Mouse (Mus musculus) ovary, postnatal 10 days (tissue): Measurements from ENCODE around the gene Far2.
"Not testable (repeated sequence)": the region's sequence is repeated elsewhere in the genome, so short reads cannot be mapped to it uniquely, and the experiment has no call there.

Experiments
- DNase-seq: peaks from one replicate; pipeline ENCODE4 v3.0.0; 2022; ENCODE audit warnings: low spot score

Gene Far2

DNA sequence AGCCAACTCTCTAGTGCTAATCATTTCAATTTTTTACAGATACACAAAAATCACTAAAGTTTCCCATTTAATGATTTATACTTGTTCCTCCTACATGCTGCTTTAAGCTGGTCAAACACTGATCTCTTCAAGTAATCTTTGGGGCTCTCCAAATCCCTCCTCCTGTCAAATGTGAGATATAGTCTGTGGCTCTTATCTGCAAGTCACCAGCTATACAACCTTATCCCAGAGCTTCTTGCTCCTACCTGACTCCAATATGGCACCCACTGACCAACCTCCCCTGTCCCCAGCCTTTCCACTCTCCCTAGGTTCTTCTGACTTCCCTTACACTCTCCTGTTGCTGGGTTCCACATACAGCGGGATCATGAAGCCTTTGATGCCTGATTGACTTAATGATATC lies 70.6 kb downstream of the Far2 start:
- DNase-seq, result no peak

DNA sequence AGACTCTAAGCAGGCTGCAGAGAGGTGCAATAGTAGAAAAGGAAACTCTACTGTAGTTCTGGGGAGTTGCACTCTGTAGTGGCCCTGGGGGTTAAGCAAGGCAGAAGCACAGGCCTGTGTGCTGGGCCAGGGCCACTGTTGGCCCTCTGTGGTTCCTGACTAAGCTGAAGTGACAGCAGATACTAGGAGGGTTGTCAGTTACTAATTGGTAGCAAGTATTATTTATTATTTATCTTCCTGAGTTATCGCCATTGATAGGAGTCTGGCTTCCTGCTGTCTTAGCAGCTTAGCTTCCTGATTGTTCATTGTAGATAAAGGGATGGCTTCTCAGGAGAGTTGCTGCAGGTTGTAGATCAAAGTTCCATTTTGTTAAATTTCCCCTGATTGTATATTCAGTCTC lies 73.6 kb downstream of the Far2 start:
- DNase-seq, result no peak

DNA sequence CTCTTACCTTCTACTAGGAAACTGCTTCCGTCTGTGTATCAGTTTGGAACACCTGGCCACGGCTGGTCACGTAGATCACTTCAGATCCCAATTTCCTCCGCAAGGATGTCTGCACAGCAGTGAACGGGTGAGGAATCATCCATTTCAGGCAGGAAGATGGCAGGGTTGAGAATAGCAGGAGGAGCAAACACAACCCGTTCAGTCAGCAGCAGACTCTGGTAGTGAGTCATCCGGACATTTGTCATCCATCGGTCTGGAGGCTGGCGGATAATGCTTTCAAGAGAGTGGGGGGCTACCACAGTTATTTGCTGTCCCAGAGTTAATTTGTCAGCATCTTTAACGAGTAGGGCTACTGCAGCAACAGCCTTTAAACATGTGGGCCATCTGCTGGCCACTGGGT lies 79.8 kb downstream of the Far2 start:
- not testable (repeated sequence) for DNase-seq

DNA sequence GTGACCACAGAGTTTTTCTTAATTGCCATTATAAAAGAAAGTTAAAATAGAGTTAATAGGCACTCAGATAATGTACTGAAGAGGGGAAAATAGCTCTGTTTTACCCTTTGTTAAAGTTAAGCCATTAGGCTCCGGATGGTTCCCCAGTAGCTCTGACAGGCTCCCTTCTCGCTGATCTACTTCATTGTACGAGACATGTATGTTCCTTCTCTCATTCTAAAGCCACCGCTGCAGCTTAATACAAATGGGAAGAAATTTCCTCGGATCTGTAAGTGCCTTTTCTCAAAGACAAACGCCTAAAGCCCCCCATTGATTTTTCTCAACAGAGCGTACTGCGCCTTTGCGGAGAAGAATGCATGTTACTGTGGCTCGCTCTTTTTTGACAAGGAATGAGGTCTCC lies 85.3 kb downstream of the Far2 start:
- DNase-seq, result no peak

DNA sequence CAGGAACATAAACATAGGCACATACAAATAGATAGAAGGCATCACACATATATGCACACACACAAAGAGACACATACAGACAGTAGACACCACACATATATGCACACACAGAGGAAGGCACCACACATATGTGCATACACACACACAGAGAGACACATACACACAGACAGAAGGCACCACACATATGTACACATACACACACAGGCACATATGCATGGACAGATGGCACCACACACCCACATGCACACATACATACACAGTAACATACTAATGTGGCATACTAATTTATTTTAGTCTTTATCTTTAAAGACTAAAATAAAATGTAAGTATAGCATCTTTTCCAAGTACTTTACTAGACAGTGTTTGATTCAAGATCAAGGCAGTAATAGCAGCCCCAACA lies 86.5 kb downstream of the Far2 start:
- DNase-seq, result no peak

DNA sequence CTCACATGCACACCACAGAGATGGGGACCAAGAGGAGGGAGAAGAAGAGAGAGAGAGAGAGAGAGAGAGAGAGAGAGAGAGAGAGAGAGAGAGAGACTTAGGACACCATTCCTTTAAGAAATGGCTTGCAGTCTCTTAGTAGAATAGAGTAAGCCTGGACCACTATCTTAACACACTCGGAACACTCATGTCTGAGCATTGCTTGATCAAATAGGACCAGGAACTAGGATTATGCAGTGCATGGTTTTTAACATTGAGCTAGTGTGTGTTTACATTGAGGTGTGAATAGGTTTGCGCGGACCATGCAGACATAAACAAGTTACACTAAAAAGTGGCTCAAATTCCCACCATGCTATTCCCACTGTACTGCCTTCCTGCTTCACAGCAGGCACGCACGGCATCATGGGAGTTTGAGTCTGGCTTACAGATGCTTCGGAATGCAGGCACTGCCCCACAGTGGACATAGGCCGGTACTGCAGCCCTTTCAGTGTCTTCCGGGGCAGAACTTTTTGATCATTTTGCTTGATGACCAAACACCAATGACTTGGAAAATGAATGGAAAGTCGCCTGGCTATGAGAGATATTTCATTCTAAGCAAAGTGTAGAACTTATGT lies 88.8 kb downstream of the Far2 start:
- peak; percentile 38 for DNase-seq

DNA sequence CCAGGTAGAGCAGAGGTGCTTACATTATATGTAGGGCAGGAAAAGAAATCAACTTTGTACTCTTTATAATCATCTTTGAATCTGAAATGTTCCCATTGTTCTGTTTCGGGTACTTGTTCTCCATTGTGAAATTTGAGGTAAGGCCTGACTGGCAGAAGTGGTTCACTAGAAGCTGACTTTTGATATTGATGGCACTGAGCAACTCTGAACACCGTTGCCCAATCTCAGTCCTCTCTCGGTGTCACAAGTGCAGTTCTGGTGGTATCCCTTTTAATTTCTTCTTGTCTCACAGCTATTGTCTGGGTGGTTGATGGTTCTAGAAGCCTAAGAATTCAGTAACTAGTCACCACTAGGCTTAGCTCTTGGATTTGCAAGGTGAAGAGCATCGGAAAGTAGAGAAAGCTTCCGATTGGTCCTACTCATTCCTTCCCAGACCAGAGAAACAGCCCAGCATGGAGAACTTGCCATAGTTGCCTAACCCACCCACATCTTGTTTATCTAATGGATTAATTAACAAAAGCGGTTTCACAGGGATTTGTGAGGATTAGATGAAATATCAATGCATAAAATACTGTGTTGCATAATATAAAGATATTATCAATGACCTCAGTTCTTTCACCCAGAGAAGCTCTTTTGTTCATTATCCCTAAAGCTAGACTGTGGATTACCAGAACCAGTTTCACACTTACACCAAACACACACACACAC lies 92.4 kb downstream of the Far2 start:
- no peak for DNase-seq

DNA sequence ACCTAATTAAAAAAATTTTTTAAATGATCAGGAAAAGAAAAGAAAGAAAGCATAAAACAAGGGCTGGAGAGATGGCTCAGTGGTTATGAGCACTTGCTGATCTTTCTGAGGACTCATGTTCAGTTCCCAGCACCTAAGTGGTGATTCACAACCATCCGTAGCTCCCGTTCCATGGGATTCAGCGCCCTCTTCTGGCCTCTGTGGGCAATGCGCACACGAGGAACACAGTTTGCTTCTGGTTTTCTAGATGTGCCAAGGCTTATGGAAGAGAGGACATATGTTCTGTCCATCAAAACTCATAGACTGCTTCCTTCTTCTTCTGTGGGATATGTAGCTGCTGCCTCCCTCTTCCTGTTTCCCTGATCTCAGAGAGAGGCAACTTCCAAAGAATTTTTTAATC lies 94.8 kb downstream of the Far2 start:
- no peak for DNase-seq

DNA sequence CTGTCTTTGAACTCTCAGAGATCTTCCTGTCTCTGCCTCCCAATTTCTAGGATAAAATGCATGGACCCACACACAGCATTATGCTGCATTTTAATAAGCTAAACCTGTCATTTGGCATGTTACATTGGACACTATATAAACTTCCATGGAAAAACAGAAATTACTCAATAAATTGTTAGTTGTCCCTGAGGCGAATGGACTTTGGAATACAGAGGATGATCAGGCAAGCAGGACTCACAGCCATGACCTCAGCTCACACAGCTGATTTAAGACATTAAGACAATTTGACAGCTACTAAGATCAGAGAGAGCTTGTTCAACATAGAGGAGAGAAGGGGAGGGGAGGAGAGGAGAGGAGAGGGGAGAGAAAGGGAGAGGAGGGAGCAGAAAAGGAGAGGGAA lies 95.4 kb downstream of the Far2 start:
- DNase-seq, result no peak

DNA sequence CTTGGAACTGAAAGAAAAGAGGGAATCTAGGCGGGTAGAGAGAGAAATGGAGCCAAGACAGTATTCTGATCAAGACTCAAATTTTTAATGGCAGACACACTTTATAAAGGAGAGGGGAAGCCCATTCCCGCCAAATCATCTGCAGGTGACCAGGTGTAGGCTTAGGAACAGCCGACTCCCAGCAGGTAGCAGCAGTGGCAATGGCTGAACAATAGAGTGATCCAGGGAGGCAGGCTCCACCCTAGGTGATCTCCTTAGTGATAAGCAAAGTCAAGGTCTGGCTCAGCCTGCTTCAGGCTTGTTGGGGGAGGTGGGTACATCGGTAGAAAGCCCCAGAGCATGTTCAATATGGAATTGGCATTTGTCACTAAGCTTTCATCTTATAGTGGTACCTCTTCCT lies 105.2 kb downstream of the Far2 start:
- not testable (repeated sequence) for DNase-seq

DNA sequence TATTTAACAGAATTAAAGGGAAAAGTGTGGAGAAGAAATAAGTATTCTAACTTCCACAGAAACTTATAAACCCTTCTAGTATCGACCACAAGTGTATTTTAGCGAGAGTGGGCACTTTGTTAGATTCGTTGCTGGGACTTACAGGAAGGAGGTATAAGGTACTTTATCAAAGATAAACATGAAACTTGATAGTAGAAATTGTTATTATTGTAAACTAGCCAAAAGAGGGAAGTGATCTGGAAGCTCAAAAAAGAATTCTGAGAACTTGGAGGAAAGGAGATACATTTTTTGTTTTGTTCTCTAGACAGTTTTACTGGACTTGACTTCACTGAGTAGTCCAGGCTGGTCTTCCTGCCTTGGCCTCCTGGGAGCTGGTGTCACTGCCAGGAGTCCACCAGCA lies 125.8 kb downstream of the Far2 start:
- DNase-seq, result no peak

DNA sequence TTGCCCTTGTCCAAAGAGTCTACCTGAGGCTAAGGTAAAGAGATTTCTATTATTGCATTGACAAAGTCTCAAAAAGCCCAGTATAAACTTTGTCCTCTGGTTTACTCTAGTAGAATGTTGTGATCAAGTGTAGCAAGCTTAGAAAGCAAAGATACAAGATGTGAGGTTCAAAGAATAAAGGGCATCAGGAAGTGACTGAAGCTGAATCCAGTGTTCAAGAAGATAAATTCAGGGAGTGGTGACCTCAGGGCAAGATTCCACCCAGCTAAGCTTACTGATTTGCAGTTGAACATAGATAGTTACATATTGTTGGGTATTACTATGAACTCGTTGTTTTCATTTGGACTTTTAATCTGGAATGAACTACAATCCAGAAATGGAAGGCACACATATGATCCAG lies 138.6 kb downstream of the Far2 start:
- DNase-seq, result no peak

DNA sequence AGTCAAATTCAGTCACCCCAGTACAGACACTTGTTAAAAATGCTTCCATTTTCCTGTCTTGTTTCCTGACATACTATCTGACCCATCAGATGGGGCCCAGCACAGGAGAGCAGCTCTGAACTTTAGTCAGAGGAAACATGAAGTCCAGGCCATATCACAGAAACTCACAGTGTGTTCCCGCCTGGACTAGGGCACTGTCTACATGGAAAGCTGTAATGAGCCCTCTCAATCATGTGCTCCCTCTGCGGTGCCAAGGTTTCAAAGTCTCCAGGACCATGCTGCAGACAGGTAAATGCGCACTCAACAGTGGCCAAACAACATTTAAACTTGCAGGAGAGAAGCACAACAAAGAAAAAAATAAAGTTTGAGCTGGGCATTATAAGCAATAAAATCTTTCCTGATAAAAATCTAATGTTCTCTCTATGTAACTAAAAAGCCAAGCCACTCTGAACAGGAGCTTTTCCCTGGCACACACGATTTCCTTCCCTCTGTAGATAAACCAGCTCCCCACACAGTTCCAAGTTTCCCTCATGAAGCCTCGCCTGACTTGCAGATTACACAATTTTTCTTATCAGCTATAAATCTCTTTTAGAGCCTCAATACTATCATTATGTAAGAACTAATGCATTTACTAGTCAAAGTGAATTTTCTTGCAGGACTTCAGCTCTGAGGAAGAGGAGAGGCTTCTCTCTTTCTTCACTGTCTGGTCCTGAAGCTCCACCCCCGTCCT lies 147.1 kb downstream of the Far2 start:
- DNase-seq, result no peak

DNA sequence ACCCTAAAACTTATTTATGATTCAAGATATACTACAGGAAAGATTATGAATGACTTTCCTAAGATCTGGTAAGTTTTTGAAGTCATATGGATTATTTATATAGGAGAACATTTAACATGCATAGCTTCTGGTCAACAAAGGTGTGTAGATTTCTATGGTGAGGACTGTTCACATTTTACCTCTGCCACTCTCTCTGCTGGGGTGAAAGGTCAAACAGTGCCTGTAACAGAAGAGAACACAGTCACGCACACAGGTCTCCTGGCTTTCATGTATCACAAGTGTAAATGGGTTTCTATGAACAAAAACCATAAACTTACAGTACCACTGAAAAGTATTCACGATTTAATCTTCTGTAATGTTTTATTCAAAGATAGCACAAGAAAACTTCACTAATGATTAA lies 152.1 kb downstream of the Far2 start:
- DNase-seq, result no peak

DNA sequence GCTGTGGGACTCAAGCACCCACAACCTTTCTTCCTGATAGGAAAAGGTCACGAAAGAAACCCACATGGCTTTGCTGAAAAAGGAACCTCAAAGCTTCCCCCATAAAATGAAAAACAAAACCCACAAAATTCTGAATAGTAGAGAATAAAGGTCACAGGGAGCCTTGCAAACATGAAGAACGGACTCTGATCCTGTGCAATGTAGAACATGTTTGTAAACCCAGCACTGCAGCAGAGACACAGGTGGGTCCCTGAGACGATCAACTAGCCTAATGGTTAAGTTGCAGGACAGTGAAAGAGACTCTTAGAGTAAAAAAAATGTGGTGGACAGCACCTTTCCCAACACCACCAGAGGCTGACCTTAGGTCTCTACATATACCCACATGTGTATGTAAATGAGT lies 152.7 kb downstream of the Far2 start:
- DNase-seq, result no peak

DNA sequence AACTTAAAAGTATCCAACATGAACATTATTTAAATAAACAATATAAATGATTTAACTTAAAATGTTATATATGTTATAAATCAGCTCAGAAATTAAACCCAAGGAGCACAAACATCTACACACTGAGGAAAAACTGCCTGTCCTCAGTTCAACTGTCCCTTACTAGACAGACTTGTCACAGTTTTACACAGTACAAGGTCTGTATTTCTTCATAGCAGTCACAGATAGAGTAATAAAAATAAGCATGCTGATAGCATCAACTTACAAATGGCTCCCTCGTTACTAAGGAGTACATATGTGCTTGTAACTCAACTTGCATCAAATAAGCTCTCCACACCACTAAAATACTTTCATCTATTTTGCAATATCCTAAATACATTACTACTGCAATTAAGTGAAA lies 158.1 kb downstream of the Far2 start:
- no peak for DNase-seq

DNA sequence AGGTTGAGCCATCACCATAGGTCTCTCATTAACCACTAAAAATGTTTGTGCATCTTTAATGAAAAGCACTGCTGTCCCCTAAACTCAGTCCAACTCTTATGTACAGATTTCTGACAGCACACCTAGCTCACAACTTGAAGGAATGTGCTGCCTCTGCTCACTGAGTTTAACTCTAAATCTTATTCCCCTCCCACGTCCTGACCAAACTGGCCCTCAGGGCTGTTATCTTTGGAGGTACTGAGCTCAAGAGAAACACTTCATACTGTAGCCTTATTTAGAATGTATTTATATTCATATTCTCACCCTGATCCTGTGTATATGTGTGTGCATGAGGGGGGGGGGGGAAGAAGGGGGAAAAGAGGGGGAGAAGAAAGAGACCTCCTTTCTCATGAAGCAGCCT lies 160.5 kb downstream of the Far2 start:
- DNase-seq, result no peak

DNA sequence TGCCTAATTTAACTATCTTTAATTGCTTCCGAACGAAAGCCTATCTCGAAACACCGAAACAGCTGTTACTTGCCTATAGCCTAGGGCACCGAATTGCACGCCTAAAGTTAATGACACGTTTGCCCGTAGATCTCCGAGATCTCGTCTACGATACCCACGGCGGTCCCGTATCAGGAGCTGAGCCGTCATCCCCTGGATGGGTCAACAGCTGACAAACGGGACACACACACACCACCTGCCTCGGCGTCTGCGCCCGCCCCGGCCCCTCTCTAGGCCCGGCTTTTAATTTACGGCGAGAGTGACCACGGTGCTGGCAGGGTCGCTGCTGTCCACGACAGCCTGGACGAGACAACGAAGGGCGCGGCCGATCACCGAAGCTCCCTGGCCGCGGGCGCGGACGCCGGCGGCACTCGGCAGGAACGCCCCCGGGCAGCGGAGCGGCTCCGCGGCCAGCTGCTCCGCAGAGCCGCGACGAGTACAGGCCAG lies 164.4 kb downstream of the Far2 start:
- no peak for DNase-seq

DNA sequence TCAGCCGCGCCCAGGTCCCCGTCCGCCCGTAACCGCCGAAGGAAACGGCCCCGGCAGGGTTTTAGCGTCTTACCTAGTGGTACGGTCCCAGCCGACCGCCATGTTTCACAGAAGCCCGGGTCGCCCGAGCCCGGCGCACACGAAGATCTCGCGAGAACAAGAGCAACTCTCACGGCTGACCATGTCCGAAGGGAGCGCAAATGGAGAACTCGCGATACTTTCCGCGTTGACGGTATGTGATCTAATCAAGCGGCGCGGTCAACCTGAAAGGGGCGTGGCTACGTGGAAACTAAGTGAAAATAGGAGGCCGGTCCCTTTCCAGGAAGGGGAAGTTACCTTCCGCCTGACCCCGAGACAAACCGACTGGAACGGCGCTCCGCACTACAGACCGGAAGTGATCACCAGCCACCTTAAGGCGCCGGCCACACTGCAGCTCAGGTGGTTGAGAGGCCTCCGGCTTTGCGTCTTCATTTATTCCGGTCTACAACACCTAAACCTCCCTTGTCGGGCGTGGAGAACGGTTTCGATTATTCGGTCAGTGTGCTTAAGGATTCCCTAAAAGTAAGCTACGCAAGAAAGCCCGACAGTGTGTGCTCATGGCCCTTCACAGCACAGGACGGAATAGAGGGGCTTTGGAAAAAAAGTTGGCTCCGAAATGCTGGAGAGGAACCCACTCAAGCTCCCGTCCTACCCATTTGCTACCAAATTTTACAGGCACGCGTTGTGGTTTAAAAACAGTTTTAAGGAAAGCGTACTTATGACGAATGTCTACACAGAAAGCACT lies 165.0 kb downstream of the Far2 start, which contains the start of gene Ergic2:
TSS of gene Ergic2 (minus strand) at position 478 of the 784 bp plus-strand sequence.
- peak; percentile 83 for DNase-seq

DNA sequence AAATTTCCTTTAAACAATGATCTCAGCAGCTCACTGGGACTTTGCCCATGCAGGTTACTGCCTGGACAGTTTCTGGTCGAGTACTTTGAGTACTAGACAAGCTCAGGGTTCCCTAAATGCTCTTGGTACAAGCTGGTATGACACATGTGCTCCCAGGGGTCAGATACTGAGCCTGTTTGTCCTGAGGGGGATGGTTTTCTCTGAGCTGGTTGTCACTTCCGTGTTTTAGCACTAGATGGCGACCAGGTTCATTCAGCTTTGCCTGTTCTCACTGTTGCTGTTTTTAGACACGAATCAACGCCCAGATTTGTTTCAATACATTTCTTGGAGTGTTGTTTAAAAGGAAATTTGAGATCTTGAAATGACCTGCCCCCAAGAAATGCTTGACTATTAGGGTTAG lies 167.7 kb downstream of the Far2 start:
- DNase-seq, result no peak

DNA sequence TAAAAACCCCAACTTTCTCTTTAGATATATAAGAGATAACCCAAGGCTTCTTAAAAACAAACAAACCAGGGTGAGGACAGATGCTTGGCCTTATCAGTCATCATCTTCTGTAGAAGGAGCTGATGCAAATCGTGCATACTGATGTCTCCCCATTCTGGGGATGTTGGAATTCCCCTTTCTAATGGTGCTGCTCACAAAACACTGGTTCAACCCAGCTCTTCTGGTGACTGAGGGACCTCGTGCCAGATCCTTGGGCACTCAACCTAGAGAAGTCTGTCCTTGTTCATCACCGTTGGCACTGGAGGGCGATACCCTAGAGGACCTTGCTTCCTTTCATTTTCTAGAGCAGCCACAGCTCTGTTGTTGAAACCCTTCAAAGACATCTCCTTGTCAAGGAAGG lies 169.7 kb downstream of the Far2 start:
- no peak for DNase-seq
